Mouse (Mus musculus): Measurements from ENCODE around the gene Nckap5.

Nckap5 gene

DNA sequence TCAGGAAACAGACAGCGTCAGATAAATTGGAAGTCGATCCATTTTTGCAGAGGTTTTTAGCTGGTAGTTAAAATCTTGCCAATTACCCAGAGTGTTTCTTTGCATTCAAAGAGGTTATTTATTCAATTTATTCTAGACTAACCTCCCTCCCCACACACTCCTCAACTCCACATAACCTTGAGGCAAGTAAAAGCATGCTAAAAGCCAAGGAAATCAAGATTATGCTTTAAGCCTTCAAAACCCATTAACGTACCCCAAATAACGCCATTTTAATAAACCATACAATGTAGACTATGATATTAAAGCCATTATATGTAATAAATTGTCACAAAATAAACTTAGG lies 129.7 kb downstream of the Nckap5 start:
- no peak for ATAC-seq (ENCODE audit: low TSS enrichment)

GRCm38 (mm10) chr1:126700063-126700977 lies 130.3 kb downstream of the Nckap5 start:
- no peak for ATAC-seq (ENCODE audit: low TSS enrichment)

GRCm38 (mm10) chr1:126693585-126693984 lies 137.0 kb downstream of the Nckap5 start:
- ATAC-seq (ENCODE audit: low TSS enrichment) = no peak

- ATAC-seq (ENCODE audit: low TSS enrichment) = 0 out of 2 replicates have a peak, but pooled peaks have one; percentile 16
These were observed 142.0 kb downstream of the Nckap5 start for GRCm38 (mm10) chr1:126688593-126688992.

DNA sequence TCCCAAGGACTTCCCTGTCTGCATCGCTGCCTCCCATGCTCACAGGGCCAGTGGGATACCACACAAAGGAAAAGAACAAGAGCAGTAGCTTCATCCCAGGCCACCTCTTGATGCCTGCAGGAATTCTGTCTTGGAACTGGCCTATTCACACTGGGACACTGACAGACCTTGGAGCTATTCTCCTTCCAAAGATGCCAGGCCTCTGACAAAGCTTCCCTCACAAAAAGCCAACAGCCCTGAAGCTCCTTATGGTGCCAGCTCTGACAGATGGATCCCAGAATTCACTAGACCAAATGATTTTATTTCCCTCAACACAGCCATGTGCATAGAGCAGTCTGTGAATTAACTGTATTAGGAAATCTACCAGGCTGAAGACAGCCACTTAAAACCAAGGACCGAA lies 143.9 kb downstream of the Nckap5 start:
- peak; percentile 65 for ATAC-seq (ENCODE audit: low TSS enrichment)

GRCm38 (mm10) chr1:126683621-126684445 lies 146.8 kb downstream of the Nckap5 start:
- ATAC-seq (ENCODE audit: low TSS enrichment) = peak; percentile 56

DNA sequence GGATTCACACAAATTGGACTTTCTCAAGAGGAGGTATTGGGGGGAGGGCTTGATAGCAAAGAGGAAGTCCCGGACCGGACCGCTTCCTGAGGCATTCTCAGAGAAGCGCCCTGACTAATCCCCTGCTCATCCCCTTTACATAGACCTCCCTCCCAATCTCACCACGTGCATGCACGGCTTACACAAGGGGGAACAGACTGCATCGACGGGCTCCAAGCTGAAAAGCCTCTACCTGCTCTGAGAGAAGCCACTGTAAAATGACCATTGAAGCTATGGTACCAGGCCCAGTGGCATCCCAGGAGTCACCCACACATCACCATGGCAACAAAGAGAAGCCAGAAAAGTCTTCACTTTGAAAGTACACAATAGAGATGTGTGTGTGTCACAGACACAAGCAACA lies 148.8 kb downstream of the Nckap5 start:
- ATAC-seq (ENCODE audit: low TSS enrichment) = no peak

GRCm38 (mm10) chr1:126679348-126679747 lies 151.3 kb downstream of the Nckap5 start:
- ATAC-seq (ENCODE audit: low TSS enrichment) = no peak

- ATAC-seq (ENCODE audit: low TSS enrichment) = no peak
These were observed 153.3 kb downstream of the Nckap5 start for GRCm38 (mm10) chr1:126677280-126677679.

DNA sequence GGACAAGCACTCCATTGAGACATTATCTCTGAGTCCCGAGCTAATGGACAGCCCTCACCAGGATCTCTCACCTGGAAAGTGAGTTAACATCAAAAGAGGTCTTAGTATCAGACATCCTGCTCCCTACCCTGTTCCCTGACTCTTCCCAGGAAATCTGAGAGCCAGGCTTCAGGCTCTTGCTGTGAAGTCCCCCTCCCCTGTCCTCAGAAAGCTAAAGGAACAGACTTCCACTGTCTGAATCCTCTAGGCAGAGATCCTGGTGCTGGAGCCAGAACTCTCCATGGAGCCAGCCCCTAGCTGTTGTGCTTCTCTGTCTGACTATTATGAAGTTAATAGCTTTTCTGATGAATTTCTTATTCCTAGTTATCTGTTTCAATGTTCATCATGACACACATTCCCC lies 153.8 kb downstream of the Nckap5 start:
- ATAC-seq (ENCODE audit: low TSS enrichment) = no peak

- no peak for ATAC-seq (ENCODE audit: low TSS enrichment)
These were observed 155.5 kb downstream of the Nckap5 start for GRCm38 (mm10) chr1:126675142-126675541.

GRCm38 (mm10) chr1:126673238-126673637 lies 157.4 kb downstream of the Nckap5 start:
- ATAC-seq (ENCODE audit: low TSS enrichment) = no peak

DNA sequence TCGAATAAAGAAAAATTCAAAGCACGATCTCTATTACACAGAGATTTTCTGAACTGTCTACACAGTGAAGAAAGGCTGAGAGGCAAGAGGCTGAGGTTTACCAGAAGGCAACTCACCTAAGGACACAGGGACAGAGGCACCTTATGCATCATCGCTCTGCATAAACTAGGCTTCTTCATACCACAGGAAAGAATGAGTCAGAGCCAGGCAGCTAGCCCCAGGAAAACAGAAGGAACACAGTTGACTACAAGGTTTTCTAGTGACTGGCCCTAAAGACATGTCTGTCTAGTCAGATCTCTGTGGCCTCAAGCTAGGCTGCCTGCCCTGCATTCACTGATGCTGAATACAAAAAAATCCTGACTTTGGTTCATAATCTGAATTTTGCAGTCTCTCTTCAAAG lies 160.1 kb downstream of the Nckap5 start:
- no peak for ATAC-seq (ENCODE audit: low TSS enrichment)

GRCm38 (mm10) chr1:126660098-126660999 lies 170.2 kb downstream of the Nckap5 start:
- ATAC-seq (ENCODE audit: low TSS enrichment) = no peak

- no peak for ATAC-seq (ENCODE audit: low TSS enrichment)
These were observed 171.9 kb downstream of the Nckap5 start for GRCm38 (mm10) chr1:126658731-126659130.

GRCm38 (mm10) chr1:126656246-126656645 lies 174.4 kb downstream of the Nckap5 start:
- ATAC-seq (ENCODE audit: low TSS enrichment) = peak; percentile 99

GRCm38 (mm10) chr1:126652085-126652484 lies 178.5 kb downstream of the Nckap5 start:
- ATAC-seq (ENCODE audit: low TSS enrichment) = no peak

- ATAC-seq (ENCODE audit: low TSS enrichment) = no peak
These were observed 179.8 kb downstream of the Nckap5 start for GRCm38 (mm10) chr1:126650806-126651205.

DNA sequence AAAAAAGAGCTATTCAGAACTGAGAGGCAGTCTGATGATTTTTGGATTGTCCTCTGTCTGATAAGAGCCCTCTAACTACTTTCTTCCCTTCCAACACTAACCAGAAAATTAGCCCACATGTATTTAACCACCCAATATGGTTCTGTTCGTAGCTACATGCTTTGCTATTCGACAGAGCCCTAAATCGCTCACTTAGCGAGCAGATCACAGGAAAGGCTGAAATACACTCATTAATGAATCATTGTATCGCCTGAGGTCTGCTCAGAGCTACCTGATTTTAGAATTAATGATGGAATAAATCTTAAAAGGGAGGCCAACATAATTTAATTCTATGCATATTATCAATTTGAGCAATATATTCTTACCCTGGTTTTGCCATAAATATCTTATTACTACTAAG lies 187.8 kb downstream of the Nckap5 start:
- ATAC-seq (ENCODE audit: low TSS enrichment) = no peak

GRCm38 (mm10) chr1:126639463-126639862 lies 191.1 kb downstream of the Nckap5 start:
- no peak for ATAC-seq (ENCODE audit: low TSS enrichment)

DNA sequence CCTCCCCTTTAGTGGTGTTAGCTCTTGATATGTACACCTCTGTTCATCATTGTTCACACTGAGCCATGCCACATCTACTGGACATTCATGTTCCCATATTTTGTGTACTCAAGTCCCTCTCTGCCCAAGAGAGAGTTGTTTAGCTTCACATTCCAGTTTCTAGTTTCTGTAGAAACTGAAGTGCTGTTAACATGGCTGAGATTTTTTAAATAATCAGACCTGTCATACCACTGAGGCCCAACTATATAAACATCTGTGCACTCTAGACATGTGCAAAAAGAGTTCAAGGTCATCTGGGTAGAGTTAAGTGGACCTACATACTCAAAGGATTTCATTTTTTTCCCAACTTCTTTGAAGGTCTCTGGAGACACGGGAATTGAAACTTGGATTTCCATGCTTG lies 193.1 kb downstream of the Nckap5 start:
- no peak for ATAC-seq (ENCODE audit: low TSS enrichment)

DNA sequence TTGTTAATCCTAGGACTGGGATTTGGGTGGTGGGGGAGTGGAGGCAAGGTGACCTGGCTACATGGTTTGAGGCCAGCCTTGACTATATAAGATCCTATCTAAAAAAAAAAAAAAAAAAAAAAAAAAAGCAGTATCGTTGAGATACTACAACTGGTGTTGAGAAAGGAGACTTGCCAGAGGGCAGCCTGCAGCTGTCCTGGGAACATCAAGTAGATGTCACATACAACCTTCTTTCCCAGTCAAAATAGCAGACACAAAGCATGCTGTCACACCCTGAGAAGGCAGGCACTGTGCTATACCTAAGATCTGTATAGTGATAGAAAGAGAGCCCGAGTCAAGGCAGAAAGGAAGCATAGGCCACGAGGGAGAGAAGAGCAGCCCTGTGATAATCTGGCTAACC lies 204.4 kb downstream of the Nckap5 start:
- ATAC-seq (ENCODE audit: low TSS enrichment) = no peak

Measured in frontal cortex, adult (tissue).